Mouse (Mus musculus) forebrain, embryonic 16.5 days (tissue): ENCODE data around the gene Gm45717. TPM values are rescaled to one million over a fixed set of nuclear protein-coding genes. Genes with fewer than 3 reads are reported as not detected.
"Not testable (repeated sequence)": the region's sequence is repeated elsewhere in the genome, so short reads cannot be mapped to it uniquely, and the experiment has no call there.

Experiments
- ATAC-seq: fragments of 200-750 bp; cut with Nextera tagmentation; 2 replicates; pipeline ENCODE4 v1.8.0; 2017; ENCODE audit warnings: mild to moderate bottlenecking, moderate library complexity
- H3K27ac ChIP-seq: fragments of 300-500 bp; sonication (generic); 2 replicates; pipeline ENCODE4 v1.5.1; 2014; ENCODE audit warnings: low read length, control low read depth
- H3K27me3 ChIP-seq: fragments of 300-500 bp; sonication (generic); replicated peaks from 2 replicates; pipeline ENCODE4 v1.6.1; 2014; ENCODE audit warnings: low read length; ENCODE audit not compliant: control insufficient read depth, insufficient read depth
- H3K36me3 ChIP-seq: fragments of 300-500 bp; sonication (generic); 2 replicates; pipeline ENCODE4 v1.6.1; 2014; ENCODE audit not compliant: control insufficient read depth, insufficient read depth
- H3K4me1 ChIP-seq: fragments of 300-500 bp; sonication (generic); replicated peaks from 2 replicates; pipeline ENCODE4 v1.6.1; 2014; ENCODE audit warnings: low read length; ENCODE audit not compliant: control insufficient read depth, insufficient read depth
- H3K4me2 ChIP-seq: fragments of 300-500 bp; sonication (generic); 2 replicates; pipeline ENCODE4 v1.6.1; 2014; ENCODE audit warnings: mild to moderate bottlenecking, low read length, control low read depth
- H3K4me3 ChIP-seq: fragments of 300-500 bp; sonication (generic); replicated peaks from 2 replicates; pipeline ENCODE4 v1.5.1; 2014; ENCODE audit warnings: mild to moderate bottlenecking, low read length, control low read depth
- H3K9ac ChIP-seq: fragments of 300-500 bp; sonication (generic); replicated peaks from 2 replicates; pipeline ENCODE4 v1.6.1; 2014; ENCODE audit warnings: low read depth, low read length, control low read depth
- H3K9me3 ChIP-seq: fragments of 300-500 bp; sonication (generic); 2 replicates; pipeline ENCODE4 v1.6.1; 2016; ENCODE audit warnings: low read length; ENCODE audit not compliant: control insufficient read depth
- WGBS: fragments of 180-500 bp; shearing (Covaris S2); extraction: QIAGEN DNeasy Blood & Tissue Kit; methylation state at CpG from one replicate; pipeline ENCODE4 v1.1.7; 2014; 5-methylcytosine and 5-hydroxymethylcytosine counted together
- polyA plus RNA-seq: library from polyadenylated mRNA; unstranded; fragments of >200 nt; fragmentation: Nextera tagmentation; extraction: Ambion mirVana; gene quantifications from 2 replicates; pipeline ENCODE4 v1.2.1, GENCODE M21; 2015

Gm45717 gene
- polyA plus RNA-seq, 1 experiment from 2014 or later = not detected

GRCm38 (mm10) chr7:140970931-140971330, 15.2 kb upstream of the Gm45717 start:
- H3K4me3 ChIP-seq = no peak overlapping the region

GRCm38 (mm10) chr7:140968710-140969109, 13.0 kb upstream of the Gm45717 start:
- H3K27me3 ChIP-seq, H3K9ac ChIP-seq, H3K4me2 ChIP-seq, H3K36me3 ChIP-seq, H3K4me1 ChIP-seq, H3K4me3 ChIP-seq, H3K27ac ChIP-seq, H3K9me3 ChIP-seq, ATAC-seq: not testable (repeated sequence)
- WGBS = 25% methylated on average over 3 of the region's 3 CpGs

More at GRCm38 (mm10) chr7:140970931-140971330, 15.2 kb upstream of the Gm45717 start:
- Histone ChIP-seq H3K27ac (no peak overlapping the region), H3K36me3 (no peaks in the 10 kb centered on the region), H3K9me3 (no peaks in the 10 kb centered on the region), H3K9ac (no peak overlapping the region), H3K4me2 (no peak overlapping the region), H3K27me3 (no peaks in the 10 kb centered on the region), H3K4me1 (no peaks in the 10 kb centered on the region)
- WGBS = 54% methylated on average over 7 of the region's 7 CpGs
- ATAC-seq = no peak

- no peaks in the 10 kb centered on the region for H3K36me3 ChIP-seq
- no peak overlapping the region for H3K4me2 ChIP-seq
- H3K9ac ChIP-seq = no peak overlapping the region
- 11% methylated on average over 14 of the region's 14 CpGs for WGBS
- no peak for ATAC-seq
- H3K4me3 ChIP-seq = no peak overlapping the region
- no peak overlapping the region for H3K27ac ChIP-seq
- H3K9me3 ChIP-seq = no peaks in the 10 kb centered on the region
- H3K27me3 ChIP-seq = no peaks in the 10 kb centered on the region; the same call in 1 of the 2 replicates
- H3K4me1 ChIP-seq = no peaks in the 10 kb centered on the region
Observed at GRCm38 (mm10) chr7:140967862-140968591, 12.3 kb upstream of the Gm45717 start.

- H3K4me1 ChIP-seq = no peaks in the 10 kb centered on the region
- no peaks in the 10 kb centered on the region; the same call in 1 of the 2 replicates for H3K27me3 ChIP-seq
- no peak within 1 kb of the TSS for H3K4me3 ChIP-seq
- ATAC-seq = no peak
- H3K9me3 ChIP-seq = no peaks in the 10 kb centered on the region
- H3K4me2 ChIP-seq = no peak within 1 kb of the TSS
- no peak within 1 kb of the TSS for H3K9ac ChIP-seq
- H3K27ac ChIP-seq = no peak within 1 kb of the TSS
- 84% methylated on average over 4 of the region's 4 CpGs for WGBS
- no peaks in the 10 kb centered on the region for H3K36me3 ChIP-seq
Observed at GRCm38 (mm10) chr7:140966921-140967320, 11.2 kb upstream of the Gm45717 start, which contains the start of gene Ifitm1. TSS of gene Ifitm1 (plus strand) at chr7:140967221.

- no peak overlapping the region for H3K27ac ChIP-seq
- no peaks in the 10 kb centered on the region for H3K9me3 ChIP-seq
- peaks cover 2% of the 10 kb centered on the region; the same call in 1 of the 2 replicates for H3K27me3 ChIP-seq
- peaks cover 2% of the 10 kb centered on the region; the same call in 1 of the 2 replicates for H3K4me1 ChIP-seq
- no peak overlapping the region for H3K4me3 ChIP-seq
- 20% methylated on average over 2 of the region's 2 CpGs for WGBS
- no peaks in the 10 kb centered on the region for H3K36me3 ChIP-seq
- no peak overlapping the region for H3K4me2 ChIP-seq
- ATAC-seq = no peak
- no peak overlapping the region for H3K9ac ChIP-seq
Observed at GRCm38 (mm10) chr7:140962733-140963132, 7.0 kb upstream of the Gm45717 start.

- Histone ChIP-seq H3K36me3 (no peaks in the 10 kb centered on the region), H3K9ac (no peak overlapping the region), H3K9me3 (no peaks in the 10 kb centered on the region), H3K4me1 (peaks cover 2% of the 10 kb centered on the region; the same call in 1 of the 2 replicates), H3K27me3 (peaks cover 2% of the 10 kb centered on the region; the same call in 1 of the 2 replicates), H3K4me2 (no peak overlapping the region), H3K4me3 (no peak overlapping the region), H3K27ac (no peak overlapping the region)
- 57% methylated on average over 2 of the region's 2 CpGs for WGBS
- no peak for ATAC-seq
Observed at GRCm38 (mm10) chr7:140961416-140961815, 5.7 kb upstream of the Gm45717 start.

GRCm38 (mm10) chr7:140960026-140960425, 4.3 kb upstream of the Gm45717 start:
- H3K9ac ChIP-seq = no peak overlapping the region
- H3K9me3 ChIP-seq = no peaks in the 10 kb centered on the region
- WGBS = 38% methylated on average over 5 of the region's 5 CpGs
- no peaks in the 10 kb centered on the region for H3K36me3 ChIP-seq
- H3K4me3 ChIP-seq = no peak overlapping the region
- H3K27ac ChIP-seq = no peak overlapping the region
- no peak for ATAC-seq
- peaks cover 2% of the 10 kb centered on the region; the same call in 1 of the 2 replicates for H3K27me3 ChIP-seq
- H3K4me2 ChIP-seq = no peak overlapping the region
- peaks cover 7% of the 10 kb centered on the region for H3K4me1 ChIP-seq

- Histone ChIP-seq H3K4me3 (no peak overlapping the region), H3K27ac (no peak overlapping the region), H3K4me2 (no peak overlapping the region), H3K4me1 (peaks cover 8% of the 10 kb centered on the region), H3K27me3 (0 out of 2 replicates have a peak, but pooled peaks cover 2% of the 10 kb centered on the region), H3K9ac (no peak overlapping the region), H3K9me3 (no peaks in the 10 kb centered on the region), H3K36me3 (no peaks in the 10 kb centered on the region)
- ATAC-seq = no peak
- under 1% methylated on average over 9 of the region's 9 CpGs for WGBS
Observed at GRCm38 (mm10) chr7:140959181-140959901, 3.6 kb upstream of the Gm45717 start.

- no peaks in the 10 kb centered on the region for H3K9me3 ChIP-seq
- 0 out of 2 replicates have a peak, but pooled peaks cover 2% of the 10 kb centered on the region for H3K27me3 ChIP-seq
- H3K4me2 ChIP-seq = no peak overlapping the region
- no peak overlapping the region for H3K4me3 ChIP-seq
- H3K36me3 ChIP-seq = no peaks in the 10 kb centered on the region
- peaks cover 8% of the 10 kb centered on the region for H3K4me1 ChIP-seq
- ATAC-seq = no peak
- H3K27ac ChIP-seq = no peak overlapping the region
- no peak overlapping the region for H3K9ac ChIP-seq
- WGBS = 67% methylated on average over 6 of the region's 6 CpGs
Observed at GRCm38 (mm10) chr7:140956556-140956869, 776 bp upstream of the Gm45717 start.
